Mouse (Mus musculus) hindbrain, postnatal 0 days (tissue): ENCODE measurements around the gene Nhlrc4. TPM values are rescaled to one million over a fixed set of nuclear protein-coding genes. Genes with fewer than 3 reads are reported as not detected.

Experiments
- ATAC-seq: fragments of 200-750 bp; cut with Nextera tagmentation; 2 replicates; pipeline ENCODE4 v1.8.0; 2017; ENCODE audit warnings: mild to moderate bottlenecking, moderate TSS enrichment, moderate library complexity
- DNase-seq: peaks from one replicate; pipeline ENCODE4 v3.0.0-alpha.2; 2015; ENCODE audit warnings: low spot score
- H3K27ac ChIP-seq: fragments of 300-500 bp; sonication (generic); 2 replicates; pipeline ENCODE4 v1.5.1; 2014; ENCODE audit warnings: mild to moderate bottlenecking
- H3K27me3 ChIP-seq: fragments of 300-500 bp; sonication (generic); 2 replicates; pipeline ENCODE4 v1.6.1; 2014; ENCODE audit warnings: low read length, mixed read lengths; ENCODE audit not compliant: insufficient read depth
- H3K36me3 ChIP-seq: fragments of 300-500 bp; sonication (generic); 2 replicates; pipeline ENCODE4 v1.6.1; 2014; ENCODE audit warnings: low read length, mixed read lengths; ENCODE audit not compliant: insufficient read depth
- H3K4me1 ChIP-seq: fragments of 300-500 bp; sonication (generic); 2 replicates; pipeline ENCODE4 v1.6.1; 2014; ENCODE audit warnings: antibody characterized with exemption, low read length, mixed read lengths; ENCODE audit not compliant: insufficient read depth
- H3K4me2 ChIP-seq: fragments of 300-500 bp; sonication (generic); 2 replicates; pipeline ENCODE4 v1.6.1; 2014; ENCODE audit warnings: low read depth, mild to moderate bottlenecking, low read length, moderate library complexity, mixed read lengths
- H3K4me3 ChIP-seq: fragments of 300-500 bp; sonication (generic); 2 replicates; pipeline ENCODE4 v1.5.1; 2014; ENCODE audit warnings: low read length
- H3K9ac ChIP-seq: fragments of 300-500 bp; sonication (generic); replicated peaks from 2 replicates; pipeline ENCODE4 v1.6.1; 2014; ENCODE audit warnings: mild to moderate bottlenecking, low read length, moderate library complexity, mixed read lengths
- H3K9me3 ChIP-seq: fragments of 300-500 bp; sonication (generic); 2 replicates; pipeline ENCODE4 v1.6.1; 2016; ENCODE audit warnings: low read length, mixed read lengths
- CTCF ChIP-seq: IDR thresholded peaks from 2 replicates; pipeline ENCODE4 v1.5.1; 2016; ENCODE audit warnings: antibody characterized with exemption, control low read depth, low read depth
- WGBS: fragments of 180-500 bp; shearing (Covaris S2); extraction: QIAGEN DNeasy Blood & Tissue Kit; methylation state at CpG from one replicate; pipeline ENCODE4 v1.1.7; 2014; 5-methylcytosine and 5-hydroxymethylcytosine counted together
- polyA plus RNA-seq: library from polyadenylated mRNA; unstranded; fragments of >200 nt; fragmentation: Nextera tagmentation; extraction: Ambion mirVana; gene quantifications from 2 replicates; pipeline ENCODE4 v1.2.1, GENCODE M21; 2015
- total RNA-seq: library from RNA; depleted of rRNA; stranded (reverse); fragments of >200 nt; gene quantifications from 2 replicates; pipeline ENCODE4 v1.2.3, GENCODE M21; 2014; rRNA removed

The Nhlrc4 gene
- total and polyA plus RNA-seq, 2 experiments from 2014 or later, result 0.30 to 0.68 TPM

DNA sequence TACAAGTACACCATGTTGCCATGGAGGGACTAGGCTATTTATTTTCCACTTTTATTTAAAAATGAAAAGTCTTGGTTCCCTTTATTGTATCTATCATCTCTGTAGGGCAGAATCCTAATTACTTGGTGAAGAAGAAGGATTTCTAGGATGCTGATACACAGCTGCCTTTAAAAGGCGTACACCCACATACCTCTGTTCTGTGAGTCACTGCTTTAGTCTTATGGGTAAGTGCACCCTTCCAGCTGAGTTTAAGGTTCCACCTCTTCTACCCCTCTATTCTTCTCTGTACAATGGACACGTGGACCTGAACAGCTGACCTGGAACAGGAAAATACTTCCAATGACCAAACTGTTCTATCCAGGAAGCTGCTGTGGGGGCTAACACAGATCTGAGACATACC is 37.1 kb downstream of the Nhlrc4 start:
- Histone ChIP-seq H3K27me3 (no peaks in the 10 kb centered on the region), H3K36me3 (no peaks in the 10 kb centered on the region), H3K9me3 (no peaks in the 10 kb centered on the region), H3K4me3 (no peak overlapping the region), H3K9ac (no peak overlapping the region), H3K4me1 (no peaks in the 10 kb centered on the region), H3K4me2 (no peak overlapping the region), H3K27ac (no peak overlapping the region)
- DNase-seq, result no peak
- no peak for TF ChIP-seq CTCF
- no peak for ATAC-seq
- 83% methylated on average over 2 of the region's 2 CpGs for WGBS

DNA sequence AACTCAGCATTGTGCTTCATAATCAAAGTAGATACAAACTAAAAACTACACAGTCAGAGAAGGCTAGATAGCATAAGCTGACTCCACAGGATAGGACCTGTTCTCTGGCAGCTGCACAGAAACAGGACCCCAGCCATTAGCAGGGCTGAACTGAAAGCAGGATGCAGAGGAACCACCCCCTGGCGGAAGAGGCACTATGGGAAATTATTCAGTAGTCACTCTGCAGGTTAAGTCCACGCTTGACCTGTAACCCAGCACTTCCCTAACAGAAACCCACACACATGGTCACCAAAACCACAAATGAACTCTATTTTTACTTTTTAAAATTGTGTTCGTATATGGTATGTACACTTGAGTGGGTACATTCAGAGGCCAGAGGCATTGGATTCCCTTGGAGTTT is 41.7 kb downstream of the Nhlrc4 start:
- Histone ChIP-seq H3K27me3 (no peaks in the 10 kb centered on the region), H3K4me2 (no peak overlapping the region), H3K4me1 (no peaks in the 10 kb centered on the region), H3K36me3 (no peaks in the 10 kb centered on the region), H3K9ac (no peak overlapping the region), H3K27ac (no peak overlapping the region), H3K4me3 (no peak overlapping the region), H3K9me3 (no peaks in the 10 kb centered on the region)
- no peak for TF ChIP-seq CTCF
- DNase-seq (no peak), ATAC-seq (no peak)
- 86% methylated on average over 3 of the region's 3 CpGs for WGBS

DNA sequence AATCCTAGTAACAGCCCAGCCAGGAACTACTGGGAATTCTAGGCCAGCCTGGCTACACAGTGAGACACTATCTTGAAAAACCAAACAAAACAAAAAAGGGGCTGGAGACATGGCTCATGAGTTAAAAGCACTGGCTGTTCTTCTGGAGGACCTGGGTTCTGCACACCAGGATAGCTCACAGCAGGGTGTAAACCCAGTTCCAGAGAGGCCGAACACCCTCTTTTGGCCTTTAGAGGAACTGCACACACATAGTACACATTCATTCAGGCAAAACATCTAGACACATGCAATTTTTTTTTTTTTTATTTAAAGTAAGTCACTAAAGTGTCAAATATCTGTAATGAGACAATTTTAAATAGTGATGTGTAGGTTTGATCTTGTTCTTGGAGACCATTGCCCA is 44.6 kb downstream of the Nhlrc4 start:
- ATAC-seq (no peak), DNase-seq (no peak)
- no peaks in the 10 kb centered on the region for H3K4me1 ChIP-seq
- no peaks in the 10 kb centered on the region for H3K9me3 ChIP-seq
- H3K27ac ChIP-seq, result no peak overlapping the region
- 100% methylated on average over 1 of the region's 1 CpGs for WGBS
- no peak for TF ChIP-seq CTCF
- H3K27me3 ChIP-seq, result no peaks in the 10 kb centered on the region
- H3K9ac ChIP-seq, result no peak overlapping the region
- H3K4me2 ChIP-seq, result no peak overlapping the region
- H3K36me3 ChIP-seq, result no peaks in the 10 kb centered on the region
- no peak overlapping the region for H3K4me3 ChIP-seq

DNA sequence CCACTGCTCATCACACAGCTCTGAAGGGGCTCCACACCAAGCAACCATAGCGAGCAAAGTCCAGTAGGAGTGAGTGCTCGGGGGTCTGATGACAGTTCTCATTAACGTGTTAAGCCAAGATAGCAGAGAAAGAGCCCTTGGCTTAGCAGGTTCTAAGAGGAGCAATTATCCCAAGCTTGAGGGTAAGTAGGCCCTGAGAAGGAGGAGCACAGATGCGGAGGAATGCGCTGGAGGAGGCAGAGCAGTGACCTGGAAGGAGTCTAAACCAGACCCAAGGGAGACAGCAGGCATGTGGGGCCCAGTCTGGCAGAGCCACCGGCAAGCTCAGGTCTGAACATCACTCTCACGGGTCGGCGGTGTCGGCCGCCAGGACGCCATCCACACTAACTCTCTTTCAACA is 48.9 kb downstream of the Nhlrc4 start:
- H3K9me3 ChIP-seq, result no peaks in the 10 kb centered on the region
- no peak overlapping the region for H3K4me2 ChIP-seq
- no peaks in the 10 kb centered on the region for H3K36me3 ChIP-seq
- 69% methylated on average over 12 of the region's 12 CpGs for WGBS
- H3K27ac ChIP-seq, result no peak overlapping the region
- TF ChIP-seq CTCF, result no peak
- ATAC-seq (no peak), DNase-seq (no peak)
- H3K9ac ChIP-seq, result no peak overlapping the region
- peaks cover 4% of the 10 kb centered on the region; the same call in 1 of the 2 replicates for H3K4me1 ChIP-seq
- H3K4me3 ChIP-seq, result no peak overlapping the region
- H3K27me3 ChIP-seq, result no peaks in the 10 kb centered on the region

DNA sequence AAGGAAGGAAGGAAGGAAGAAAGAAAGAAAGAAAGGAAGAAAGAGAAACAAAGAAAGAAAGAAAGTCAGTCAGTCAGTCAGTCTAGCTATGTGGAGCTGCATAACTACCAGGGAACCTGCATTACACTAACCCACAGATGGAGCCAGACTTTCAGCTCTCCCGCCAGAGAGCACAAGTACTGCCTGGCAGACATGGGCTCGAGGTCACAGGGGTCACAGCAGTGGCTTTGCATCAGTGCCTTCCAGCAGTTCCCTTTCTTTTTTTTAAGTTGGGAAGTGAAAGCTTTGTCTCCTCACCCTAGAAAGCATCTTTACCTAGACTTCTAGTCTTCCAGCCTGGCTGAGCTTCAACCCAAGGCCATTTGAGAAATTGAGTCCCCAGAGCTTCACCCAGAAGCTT is 49.3 kb downstream of the Nhlrc4 start:
- 38% methylated on average over 2 of the region's 2 CpGs for WGBS
- no peak for DNase-seq
- ATAC-seq, result no peak
- H3K27me3 ChIP-seq, result no peaks in the 10 kb centered on the region
- no peak overlapping the region for H3K4me2 ChIP-seq
- H3K27ac ChIP-seq, result no peak overlapping the region
- H3K9me3 ChIP-seq, result no peaks in the 10 kb centered on the region
- H3K36me3 ChIP-seq, result peaks cover under 1% of the 10 kb centered on the region; the same call in 1 of the 2 replicates
- H3K9ac ChIP-seq, result no peak overlapping the region
- peaks cover 4% of the 10 kb centered on the region; the same call in 1 of the 2 replicates for H3K4me1 ChIP-seq
- H3K4me3 ChIP-seq, result no peak overlapping the region
- no peak for TF ChIP-seq CTCF

DNA sequence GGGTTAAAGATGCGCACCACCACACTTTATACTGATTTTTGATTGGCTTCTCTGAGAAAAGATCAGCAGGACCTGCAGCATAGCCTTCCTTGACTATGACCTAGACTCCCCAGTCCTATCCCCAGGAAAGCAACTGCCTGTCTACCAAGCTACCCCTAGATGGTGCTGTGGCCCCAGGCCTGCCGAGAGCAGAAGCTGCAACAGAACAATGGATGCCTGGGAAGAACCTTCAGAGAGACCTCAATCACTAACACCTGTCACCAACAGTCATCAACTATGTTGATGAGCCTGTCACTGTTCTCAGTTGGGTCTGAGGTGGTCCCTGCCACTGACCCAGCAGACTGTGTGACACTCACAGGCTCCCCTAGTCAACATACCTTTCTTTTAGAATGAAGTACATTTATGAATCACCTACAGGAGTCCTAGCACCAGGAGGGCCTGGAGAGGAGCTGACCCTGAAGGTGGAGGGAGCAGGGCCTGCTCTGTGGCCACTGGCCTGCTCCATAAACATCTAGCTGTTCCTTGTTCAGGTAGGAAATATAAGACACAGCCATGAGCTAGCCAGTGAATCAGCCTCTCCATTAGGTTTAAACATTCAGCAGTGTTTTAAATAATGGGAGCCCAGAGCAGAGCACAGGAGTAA is 50.7 kb downstream of the Nhlrc4 start:
- H3K4me1 ChIP-seq, result peaks cover 4% of the 10 kb centered on the region; the same call in 1 of the 2 replicates
- DNase-seq (peak; percentile 85), ATAC-seq (peak; percentile 86)
- peaks cover 7% of the 10 kb centered on the region for H3K36me3 ChIP-seq
- H3K27ac ChIP-seq, result peak overlapping the region; percentile 70
- no peak overlapping the region for H3K9ac ChIP-seq
- no peak overlapping the region for H3K4me3 ChIP-seq
- H3K4me2 ChIP-seq, result no peak overlapping the region
- WGBS, result 27% methylated on average over 2 of the region's 2 CpGs
- H3K27me3 ChIP-seq, result no peaks in the 10 kb centered on the region
- no peaks in the 10 kb centered on the region for H3K9me3 ChIP-seq
- TF ChIP-seq CTCF, result peak; percentile 95

Other genes starting within 250 kb of the Nhlrc4 start
Only the 30 nearest of the 32 such genes appear.
- 10.1 and 18.7 TPM in 2 replicates for gene Rpusd1, start 217.3 kb downstream of the Nhlrc4 start, total RNA-seq
- 27.5 and 27.9 TPM in 2 replicates for gene Rpusd1, start 217.3 kb downstream of the Nhlrc4 start, polyA plus RNA-seq
- 0.05 TPM in 1 of 2 replicates, not detected in the other for gene Mslnl, start 208.9 kb downstream of the Nhlrc4 start, total RNA-seq
- not detected in 2 replicates for gene Mslnl, start 208.9 kb downstream of the Nhlrc4 start, polyA plus RNA-seq
- 0.50 and 1.1 TPM in 2 replicates for gene Msln, start 190.6 kb downstream of the Nhlrc4 start, total RNA-seq
- 2.0 and 2.3 TPM in 2 replicates for gene Msln, start 190.6 kb downstream of the Nhlrc4 start, polyA plus RNA-seq
- gene Narfl, start 171.2 kb downstream of the Nhlrc4 start, total RNA-seq, result 22.2 and 28.2 TPM in 2 replicates
- 27.5 and 27.9 TPM in 2 replicates for gene Narfl, start 171.2 kb downstream of the Nhlrc4 start, polyA plus RNA-seq
- 159 and 171 TPM in 2 replicates for gene Haghl, start 159.3 kb downstream of the Nhlrc4 start, total RNA-seq
- 219 and 225 TPM in 2 replicates for gene Haghl, start 159.3 kb downstream of the Nhlrc4 start, polyA plus RNA-seq
- 0.10 and 0.50 TPM in 2 replicates for gene Ccdc78, start 158.4 kb downstream of the Nhlrc4 start, total RNA-seq
- 1.0 and 1.2 TPM in 2 replicates for gene Ccdc78, start 158.4 kb downstream of the Nhlrc4 start, polyA plus RNA-seq
- gene Fam173a, start 152.1 kb downstream of the Nhlrc4 start, total RNA-seq, result 80.6 and 101 TPM in 2 replicates
- gene Fam173a, start 152.1 kb downstream of the Nhlrc4 start, polyA plus RNA-seq, result 117 and 121 TPM in 2 replicates
- 0.31 TPM in 1 of 2 replicates, not detected in the other for gene AC134908.4, start 149.3 kb downstream of the Nhlrc4 start, total RNA-seq
- gene AC134908.4, start 149.3 kb downstream of the Nhlrc4 start, polyA plus RNA-seq, result 2.0 and 3.9 TPM in 2 replicates
- 500 and 557 TPM in 2 replicates for gene Metrn, start 147.8 kb downstream of the Nhlrc4 start, total RNA-seq
- gene Metrn, start 147.8 kb downstream of the Nhlrc4 start, polyA plus RNA-seq, result 102 and 116 TPM in 2 replicates
- gene Fbxl16, start 135.9 kb downstream of the Nhlrc4 start, total RNA-seq, result 143 and 146 TPM in 2 replicates
- 44.0 and 45.8 TPM in 2 replicates for gene Fbxl16, start 135.9 kb downstream of the Nhlrc4 start, polyA plus RNA-seq
- gene Wdr24, start 121.3 kb downstream of the Nhlrc4 start, total RNA-seq, result 31.3 and 39.7 TPM in 2 replicates
- 21.0 and 22.6 TPM in 2 replicates for gene Wdr24, start 121.3 kb downstream of the Nhlrc4 start, polyA plus RNA-seq
- 57.0 and 61.0 TPM in 2 replicates for gene Jmjd8, start 116.1 kb downstream of the Nhlrc4 start, total RNA-seq
- gene Jmjd8, start 116.1 kb downstream of the Nhlrc4 start, polyA plus RNA-seq, result 38.6 and 41.3 TPM in 2 replicates
- gene Stub1, start 111.6 kb downstream of the Nhlrc4 start, total RNA-seq, result 271 and 273 TPM in 2 replicates
- 369 and 370 TPM in 2 replicates for gene Stub1, start 111.6 kb downstream of the Nhlrc4 start, polyA plus RNA-seq
- gene Rhbdl1, start 107.7 kb downstream of the Nhlrc4 start, total RNA-seq, result 122 and 135 TPM in 2 replicates
- gene Rhbdl1, start 107.7 kb downstream of the Nhlrc4 start, polyA plus RNA-seq, result 78.6 and 80.0 TPM in 2 replicates
- gene Gm20683, start 103.2 kb downstream of the Nhlrc4 start, total RNA-seq, result 22.8 and 40.0 TPM in 2 replicates
- 12.6 and 12.9 TPM in 2 replicates for gene Gm20683, start 103.2 kb downstream of the Nhlrc4 start, polyA plus RNA-seq
- gene Rhot2, start 100.1 kb downstream of the Nhlrc4 start, total RNA-seq, result 39.8 and 64.1 TPM in 2 replicates
- gene Rhot2, start 100.1 kb downstream of the Nhlrc4 start, polyA plus RNA-seq, result 14.6 and 15.8 TPM in 2 replicates
- gene Wdr90, start 83.5 kb downstream of the Nhlrc4 start, total RNA-seq, result 54.5 and 75.5 TPM in 2 replicates
- 13.2 TPM in 2 replicates for gene Wdr90, start 83.5 kb downstream of the Nhlrc4 start, polyA plus RNA-seq
- 27.0 and 32.1 TPM in 2 replicates for gene Mcrip2, start 76.2 kb downstream of the Nhlrc4 start, total RNA-seq
- 54.3 and 54.7 TPM in 2 replicates for gene Mcrip2, start 76.2 kb downstream of the Nhlrc4 start, polyA plus RNA-seq
- 50.0 and 63.1 TPM in 2 replicates for gene Mettl26, start 69.9 kb downstream of the Nhlrc4 start, total RNA-seq
- gene Mettl26, start 69.9 kb downstream of the Nhlrc4 start, polyA plus RNA-seq, result 62.9 and 64.8 TPM in 2 replicates
- 1.2 and 1.5 TPM in 2 replicates for gene Wfikkn1, start 64.1 kb downstream of the Nhlrc4 start, total RNA-seq
- gene Wfikkn1, start 64.1 kb downstream of the Nhlrc4 start, polyA plus RNA-seq, result 0.33 and 0.58 TPM in 2 replicates
- gene Rab40c, start 25.2 kb downstream of the Nhlrc4 start, total RNA-seq, result 33.2 and 39.1 TPM in 2 replicates
- gene Rab40c, start 25.2 kb downstream of the Nhlrc4 start, polyA plus RNA-seq, result 34.7 and 35.3 TPM in 2 replicates
- gene Pigq, start within 50 bp of the Nhlrc4 start, total RNA-seq, result 90.6 and 99.7 TPM in 2 replicates
- 69.7 and 76.3 TPM in 2 replicates for gene Pigq, start within 50 bp of the Nhlrc4 start, polyA plus RNA-seq
- gene A930017K11Rik, start 7.6 kb upstream of the Nhlrc4 start, total RNA-seq, result 5.6 and 7.2 TPM in 2 replicates
- gene A930017K11Rik, start 7.6 kb upstream of the Nhlrc4 start, polyA plus RNA-seq, result 4.4 and 5.0 TPM in 2 replicates
- 35.1 and 41.4 TPM in 2 replicates for gene Capn15, start 40.8 kb upstream of the Nhlrc4 start, total RNA-seq
- 19.0 and 20.1 TPM in 2 replicates for gene Capn15, start 40.8 kb upstream of the Nhlrc4 start, polyA plus RNA-seq
- gene Rab11fip3, start 124.6 kb upstream of the Nhlrc4 start, total RNA-seq, result 34.7 and 41.9 TPM in 2 replicates
- 16.6 and 17.9 TPM in 2 replicates for gene Rab11fip3, start 124.6 kb upstream of the Nhlrc4 start, polyA plus RNA-seq
- 35.6 and 40.6 TPM in 2 replicates for gene Decr2, start 145.4 kb upstream of the Nhlrc4 start, total RNA-seq
- 41.1 and 44.7 TPM in 2 replicates for gene Decr2, start 145.4 kb upstream of the Nhlrc4 start, polyA plus RNA-seq
- 20.1 and 23.3 TPM in 2 replicates for gene Nme4, start 150.6 kb upstream of the Nhlrc4 start, total RNA-seq
- 16.0 and 18.3 TPM in 2 replicates for gene Nme4, start 150.6 kb upstream of the Nhlrc4 start, polyA plus RNA-seq
- 10.4 and 11.8 TPM in 2 replicates for gene Tmem8, start 168.3 kb upstream of the Nhlrc4 start, total RNA-seq
- 3.8 and 4.0 TPM in 2 replicates for gene Tmem8, start 168.3 kb upstream of the Nhlrc4 start, polyA plus RNA-seq
- gene Mrpl28, start 178.5 kb upstream of the Nhlrc4 start, total RNA-seq, result 107 and 138 TPM in 2 replicates
- 189 and 194 TPM in 2 replicates for gene Mrpl28, start 178.5 kb upstream of the Nhlrc4 start, polyA plus RNA-seq
- 36.0 and 51.3 TPM in 2 replicates for gene Axin1, start 193.7 kb upstream of the Nhlrc4 start, total RNA-seq
- 10.0 and 11.2 TPM in 2 replicates for gene Axin1, start 193.7 kb upstream of the Nhlrc4 start, polyA plus RNA-seq